Mouse (Mus musculus): Measurements from ENCODE around the gene Chrm1. TPM values are rescaled to one million over a fixed set of nuclear protein-coding genes. Genes with fewer than 3 reads are reported as not detected.
"Not testable (repeated sequence)": the region's sequence is repeated elsewhere in the genome, so short reads cannot be mapped to it uniquely, and the experiment has no call there.

The Chrm1 gene
- polyA plus RNA-seq, 1 experiment from 2014 or later, result 0.06 TPM

GRCm38 (mm10) chr19:8713997-8714652 lies 50.5 kb downstream of the Chrm1 start:
- no peak for ATAC-seq (replicated peaks; ENCODE audit: insufficient number of reproducible peaks, low FRiP score, low TSS enrichment, low read depth)
- peak overlapping the region; percentile 80 for H3K4me3 ChIP-seq (ENCODE audit: low read depth, low read length)
- H3K9ac ChIP-seq (replicated peaks; ENCODE audit: low read length), result peak overlapping the region; percentile 90
- H3K9me3 ChIP-seq (replicated peaks; ENCODE audit: control insufficient read depth, low read length), result no peaks in the 10 kb centered on the region
- peak overlapping the region; percentile 65 for H3K4me2 ChIP-seq (ENCODE audit: low read depth, low read length)
- no peaks in the 10 kb centered on the region for H3K27me3 ChIP-seq (ENCODE audit: control insufficient read depth, insufficient read depth, low read length)
- H3K4me1 ChIP-seq (ENCODE audit: control insufficient read depth, insufficient read depth, low read length), result 0 out of 2 replicates have a peak, but pooled peaks cover 3% of the 10 kb centered on the region
- peak overlapping the region; percentile 83 for H3K27ac ChIP-seq (replicated peaks; ENCODE audit: low read depth, low read length)
- H3K36me3 ChIP-seq (replicated peaks; ENCODE audit: control insufficient read depth, insufficient read depth, low read depth, low read length), result peaks cover 7% of the 10 kb centered on the region
- DNase-seq (ENCODE audit: low spot score), result no peak
- WGBS, result 10% methylated on average over 13 of the region's 13 CpGs

GRCm38 (mm10) chr19:8714653-8715481 lies 51.3 kb downstream of the Chrm1 start:
- no peak overlapping the region for H3K4me3 ChIP-seq (ENCODE audit: low read depth, low read length)

GRCm38 (mm10) chr19:8715868-8716766 lies 52.5 kb downstream of the Chrm1 start:
- 71% methylated on average over 10 of the region's 10 CpGs for WGBS

More at GRCm38 (mm10) chr19:8714653-8715481, 51.3 kb downstream of the Chrm1 start:
- H3K9ac ChIP-seq (replicated peaks; ENCODE audit: low read length), result no peak overlapping the region
- peaks cover 2% of the 10 kb centered on the region for H3K36me3 ChIP-seq (replicated peaks; ENCODE audit: control insufficient read depth, insufficient read depth, low read depth, low read length)
- H3K27me3 ChIP-seq (ENCODE audit: control insufficient read depth, insufficient read depth, low read length), result no peaks in the 10 kb centered on the region
- H3K4me2 ChIP-seq (ENCODE audit: low read depth, low read length), result no peak overlapping the region
- ATAC-seq (replicated peaks; ENCODE audit: insufficient number of reproducible peaks, low FRiP score, low TSS enrichment, low read depth) (no peak), DNase-seq (ENCODE audit: low spot score) (no peak)
- H3K27ac ChIP-seq (replicated peaks; ENCODE audit: low read depth, low read length), result no peak overlapping the region
- H3K9me3 ChIP-seq (replicated peaks; ENCODE audit: control insufficient read depth, low read length), result no peaks in the 10 kb centered on the region
- H3K4me1 ChIP-seq (ENCODE audit: control insufficient read depth, insufficient read depth, low read length), result 0 out of 2 replicates have a peak, but pooled peaks cover 3% of the 10 kb centered on the region
- 74% methylated on average over 10 of the region's 10 CpGs for WGBS

GRCm38 (mm10) chr19:8716767-8717475 lies 53.3 kb downstream of the Chrm1 start:
- H3K27me3 ChIP-seq (ENCODE audit: control insufficient read depth, insufficient read depth, low read length), result no peaks in the 10 kb centered on the region
- DNase-seq (ENCODE audit: low spot score), result no peak
- H3K27ac ChIP-seq (replicated peaks; ENCODE audit: low read depth, low read length), result no peak overlapping the region
- no peaks in the 10 kb centered on the region for H3K9me3 ChIP-seq (replicated peaks; ENCODE audit: control insufficient read depth, low read length)
- H3K9ac ChIP-seq (replicated peaks; ENCODE audit: low read length), result no peak overlapping the region
- H3K4me1 ChIP-seq (ENCODE audit: control insufficient read depth, insufficient read depth, low read length), result 0 out of 2 replicates have a peak, but pooled peaks cover 3% of the 10 kb centered on the region
- 75% methylated on average over 8 of the region's 10 CpGs for WGBS
- H3K4me2 ChIP-seq (ENCODE audit: low read depth, low read length), result no peak overlapping the region
- no peak overlapping the region for H3K4me3 ChIP-seq (ENCODE audit: low read depth, low read length)
- no peak for ATAC-seq (replicated peaks; ENCODE audit: insufficient number of reproducible peaks, low FRiP score, low TSS enrichment, low read depth)
- H3K36me3 ChIP-seq (replicated peaks; ENCODE audit: control insufficient read depth, insufficient read depth, low read depth, low read length), result no peaks in the 10 kb centered on the region; the same call in 1 of the 2 replicates

More at GRCm38 (mm10) chr19:8715868-8716766, 52.5 kb downstream of the Chrm1 start:
- DNase-seq (ENCODE audit: low spot score) (no peak), ATAC-seq (replicated peaks; ENCODE audit: insufficient number of reproducible peaks, low FRiP score, low TSS enrichment, low read depth) (no peak)
- H3K4me2 ChIP-seq (ENCODE audit: low read depth, low read length), result no peak overlapping the region
- no peak overlapping the region; the same call in 1 of the 2 replicates for H3K9ac ChIP-seq (replicated peaks; ENCODE audit: low read length)
- no peaks in the 10 kb centered on the region for H3K27me3 ChIP-seq (ENCODE audit: control insufficient read depth, insufficient read depth, low read length)
- H3K4me3 ChIP-seq (ENCODE audit: low read depth, low read length), result no peak overlapping the region
- no peaks in the 10 kb centered on the region for H3K9me3 ChIP-seq (replicated peaks; ENCODE audit: control insufficient read depth, low read length)
- 0 out of 2 replicates have a peak, but pooled peaks cover 3% of the 10 kb centered on the region for H3K4me1 ChIP-seq (ENCODE audit: control insufficient read depth, insufficient read depth, low read length)
- no peak overlapping the region for H3K27ac ChIP-seq (replicated peaks; ENCODE audit: low read depth, low read length)
- no peaks in the 10 kb centered on the region; the same call in 1 of the 2 replicates for H3K36me3 ChIP-seq (replicated peaks; ENCODE audit: control insufficient read depth, insufficient read depth, low read depth, low read length)

DNA sequence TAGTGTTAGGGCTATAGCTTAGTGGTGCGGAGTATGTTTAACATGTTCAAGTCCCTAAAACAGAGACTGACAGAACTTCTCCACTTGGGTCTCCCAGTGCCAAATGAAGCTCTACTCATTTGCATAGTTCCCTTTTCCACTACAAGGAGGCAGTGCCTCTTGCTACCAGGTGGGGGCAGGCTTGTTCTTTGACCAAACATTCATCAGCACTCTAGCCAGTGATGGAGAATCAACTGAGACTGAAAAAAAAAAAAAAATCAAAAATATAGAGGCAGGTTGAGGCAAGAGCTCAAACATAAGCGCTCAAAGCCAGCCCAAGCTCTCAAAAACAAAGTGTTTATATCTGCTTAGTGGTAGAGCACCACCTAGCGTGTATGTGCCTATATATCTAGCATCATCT lies 54.8 kb downstream of the Chrm1 start:
- Histone ChIP-seq H3K4me3 (ENCODE audit: low read depth, low read length) (no peak overlapping the region), H3K9ac (replicated peaks; ENCODE audit: low read length) (no peak overlapping the region), H3K36me3 (replicated peaks; ENCODE audit: control insufficient read depth, insufficient read depth, low read depth, low read length) (no peaks in the 10 kb centered on the region), H3K4me2 (ENCODE audit: low read depth, low read length) (no peak overlapping the region), H3K27ac (replicated peaks; ENCODE audit: low read depth, low read length) (no peak overlapping the region), H3K4me1 (ENCODE audit: control insufficient read depth, insufficient read depth, low read length) (no peaks in the 10 kb centered on the region), H3K27me3 (ENCODE audit: control insufficient read depth, insufficient read depth, low read length) (no peaks in the 10 kb centered on the region), H3K9me3 (replicated peaks; ENCODE audit: control insufficient read depth, low read length) (no peaks in the 10 kb centered on the region)
- WGBS, result 68% methylated on average over 3 of the region's 3 CpGs
- DNase-seq (ENCODE audit: low spot score), result peak; percentile 76
- ATAC-seq (replicated peaks; ENCODE audit: insufficient number of reproducible peaks, low FRiP score, low TSS enrichment, low read depth), result no peak

GRCm38 (mm10) chr19:8719037-8719436 lies 55.4 kb downstream of the Chrm1 start:
- DNase-seq (ENCODE audit: low spot score); H3K36me3 ChIP-seq (replicated peaks; ENCODE audit: control insufficient read depth, insufficient read depth, low read depth, low read length); ATAC-seq (replicated peaks; ENCODE audit: insufficient number of reproducible peaks, low FRiP score, low TSS enrichment, low read depth); H3K9ac ChIP-seq (replicated peaks; ENCODE audit: low read length); H3K27ac ChIP-seq (replicated peaks; ENCODE audit: low read depth, low read length); H3K9me3 ChIP-seq (replicated peaks; ENCODE audit: control insufficient read depth, low read length); H3K4me1 ChIP-seq (ENCODE audit: control insufficient read depth, insufficient read depth, low read length); H3K4me2 ChIP-seq (ENCODE audit: low read depth, low read length); H3K27me3 ChIP-seq (ENCODE audit: control insufficient read depth, insufficient read depth, low read length); H3K4me3 ChIP-seq (ENCODE audit: low read depth, low read length): not testable (repeated sequence)

- Histone ChIP-seq H3K9ac (replicated peaks; ENCODE audit: low read length) (no peak overlapping the region; the same call in 1 of the 2 replicates), H3K27me3 (ENCODE audit: control insufficient read depth, insufficient read depth, low read length) (no peaks in the 10 kb centered on the region), H3K9me3 (replicated peaks; ENCODE audit: control insufficient read depth, low read length) (no peaks in the 10 kb centered on the region), H3K4me1 (ENCODE audit: control insufficient read depth, insufficient read depth, low read length) (no peaks in the 10 kb centered on the region), H3K27ac (replicated peaks; ENCODE audit: low read depth, low read length) (no peak overlapping the region), H3K36me3 (replicated peaks; ENCODE audit: control insufficient read depth, insufficient read depth, low read depth, low read length) (peaks cover 18% of the 10 kb centered on the region), H3K4me2 (ENCODE audit: low read depth, low read length) (no peak overlapping the region), H3K4me3 (ENCODE audit: low read depth, low read length) (no peak overlapping the region)
- ATAC-seq (replicated peaks; ENCODE audit: insufficient number of reproducible peaks, low FRiP score, low TSS enrichment, low read depth) (no peak), DNase-seq (ENCODE audit: low spot score) (no peak)
- 96% methylated on average over 1 of the region's 1 CpGs for WGBS
Observed at GRCm38 (mm10) chr19:8721378-8721777, 57.8 kb downstream of the Chrm1 start.

All from embryonic facial prominence, embryonic 11.5 days (tissue).